Mouse (Mus musculus) ES-Bruce4 (cell line): ENCODE data around the gene Tenm2.

Source experiments
- CTCF ChIP-seq: IDR thresholded peaks from one replicate; pipeline ENCODE4 v1.8.1; 2011; ENCODE audit warnings: low read depth, low read length
- EP300 ChIP-seq: IDR thresholded peaks from 2 replicates; pipeline ENCODE4 v1.6.1; 2011; ENCODE audit warnings: low read depth, low read length; ENCODE audit not compliant: insufficient read depth
- POLR2A ChIP-seq: IDR thresholded peaks from one replicate; pipeline ENCODE4 v1.8.1; 2011; ENCODE audit warnings: low read length; ENCODE audit not compliant: insufficient read depth

DNA sequence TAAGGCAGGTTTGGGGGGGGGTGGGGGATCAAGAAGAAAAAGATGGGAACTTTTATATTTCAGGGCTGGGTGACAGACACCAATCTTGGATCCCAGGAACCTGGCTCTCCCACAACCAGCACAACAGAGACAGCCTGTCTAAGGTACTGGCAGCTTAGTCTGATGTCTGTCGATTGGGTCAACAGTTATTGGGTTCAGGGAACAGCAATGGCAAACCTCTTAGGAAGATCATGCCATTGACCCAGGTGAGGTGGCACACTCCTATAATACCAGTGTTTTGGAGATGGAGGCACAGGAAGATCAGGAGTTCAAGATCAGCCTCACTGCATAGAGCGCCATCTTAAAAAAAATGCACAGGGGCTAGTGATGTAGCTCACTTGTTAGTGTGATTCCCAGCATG lies 1273.3 kb downstream of the Tenm2 start:
- TF ChIP-seq POLR2A (no peak), CTCF (no peak), EP300 (no peak)
